Mouse (Mus musculus) midbrain, embryonic 14.5 days (tissue): ENCODE measurements around the gene Nrn1l. TPM values are rescaled to one million over a fixed set of nuclear protein-coding genes. Genes with fewer than 3 reads are reported as not detected.

Experiments used
- polyA plus RNA-seq: library from polyadenylated mRNA; unstranded; fragments of >200 nt; fragmentation: Nextera tagmentation; extraction: Ambion mirVana; gene quantifications from 2 replicates; pipeline ENCODE4 v1.2.1, GENCODE M21; 2014

Nrn1l gene
- polyA plus RNA-seq, 1 experiment from 2014 or later = not detected

Other genes with a start within 250 kb of the Nrn1l start
- 17.8 and 18.0 TPM in 2 replicates for gene Carmil2, start 207.3 kb upstream of the Nrn1l start, polyA plus RNA-seq
- gene Acd, start 192.5 kb upstream of the Nrn1l start, polyA plus RNA-seq = 86.3 and 106 TPM in 2 replicates
- gene Pard6a, start 192.4 kb upstream of the Nrn1l start, polyA plus RNA-seq = 51.2 and 53.4 TPM in 2 replicates
- gene 4933405L10Rik, start 185.9 kb upstream of the Nrn1l start, polyA plus RNA-seq = 0.41 TPM in 1 of 2 replicates, not detected in the other
- gene Enkd1, start 185.4 kb upstream of the Nrn1l start, polyA plus RNA-seq = 13.8 and 13.9 TPM in 2 replicates
- 75.4 and 77.8 TPM in 2 replicates for gene Gfod2, start 134.9 kb upstream of the Nrn1l start, polyA plus RNA-seq
- 12.3 and 12.5 TPM in 2 replicates for gene Ranbp10, start 66.2 kb upstream of the Nrn1l start, polyA plus RNA-seq
- gene Tsnaxip1, start 65.8 kb upstream of the Nrn1l start, polyA plus RNA-seq = 0.24 and 0.32 TPM in 2 replicates
- gene Cenpt, start 40.3 kb upstream of the Nrn1l start, polyA plus RNA-seq = 46.7 and 55.7 TPM in 2 replicates
- 49.8 and 51.5 TPM in 2 replicates for gene Thap11, start 38.4 kb upstream of the Nrn1l start, polyA plus RNA-seq
- 217 and 221 TPM in 2 replicates for gene Nutf2, start 33.0 kb upstream of the Nrn1l start, polyA plus RNA-seq
- gene Edc4, start 12.7 kb upstream of the Nrn1l start, polyA plus RNA-seq = 47.8 and 49.2 TPM in 2 replicates
- gene Pskh1, start 6.9 kb downstream of the Nrn1l start, polyA plus RNA-seq = 7.9 and 10.7 TPM in 2 replicates
- gene Ctrl, start 40.3 kb downstream of the Nrn1l start, polyA plus RNA-seq = 2.0 and 4.4 TPM in 2 replicates
- gene Psmb10, start 44.9 kb downstream of the Nrn1l start, polyA plus RNA-seq = 50.7 and 67.8 TPM in 2 replicates
- 1.0 and 1.5 TPM in 2 replicates for gene Lcat, start 49.8 kb downstream of the Nrn1l start, polyA plus RNA-seq
- gene Slc12a4, start 72.5 kb downstream of the Nrn1l start, polyA plus RNA-seq = 3.7 and 5.2 TPM in 2 replicates
- not detected in 2 replicates for gene Dpep3, start 85.9 kb downstream of the Nrn1l start, polyA plus RNA-seq
- gene Dus2, start 97.8 kb downstream of the Nrn1l start, polyA plus RNA-seq = 23.1 and 23.2 TPM in 2 replicates
- gene Dpep2nb, start 112.4 kb downstream of the Nrn1l start, polyA plus RNA-seq = not detected in 2 replicates
- gene Ddx28, start 118.3 kb downstream of the Nrn1l start, polyA plus RNA-seq = 17.7 and 21.1 TPM in 2 replicates
- 3.1 and 3.4 TPM in 2 replicates for gene Nfatc3, start 165.3 kb downstream of the Nrn1l start, polyA plus RNA-seq
- 0.25 TPM in 1 of 2 replicates, not detected in the other for gene Esrp2, start 243.4 kb downstream of the Nrn1l start, polyA plus RNA-seq